Mouse (Mus musculus): ENCODE data around the gene Cacna1a. TPM values are rescaled to one million over a fixed set of nuclear protein-coding genes. Genes with fewer than 3 reads are reported as not detected.

Gene Cacna1a
- polyA plus RNA-seq, 1 experiment from 2014 or later = 29.8 TPM

GRCm38 (mm10) chr8:84416915-84417314, 28.7 kb downstream of the Cacna1a start:
- peak overlapping the region; percentile 28; the same call in 1 of the 2 replicates for H3K27ac ChIP-seq (ENCODE audit: low read depth, low read length)
- no peaks in the 10 kb centered on the region; the same call in 1 of the 2 replicates for H3K36me3 ChIP-seq (ENCODE audit: control insufficient read depth, insufficient read depth, low read length)
- WGBS = 63% methylated on average over 6 of the region's 6 CpGs
- peak overlapping the region; percentile 88 for H3K4me2 ChIP-seq (ENCODE audit: low read depth, low read length)
- H3K4me1 ChIP-seq (ENCODE audit: control insufficient read depth, insufficient read depth, low read length) = peaks cover 11% of the 10 kb centered on the region
- no peaks in the 10 kb centered on the region for H3K9me3 ChIP-seq (ENCODE audit: control insufficient read depth, low read length)
- peak overlapping the region; percentile 84 for H3K4me3 ChIP-seq (ENCODE audit: low read depth, low read length)
- H3K27me3 ChIP-seq (ENCODE audit: control insufficient read depth, insufficient read depth, low read length) = no peaks in the 10 kb centered on the region
- no peak for ATAC-seq (ENCODE audit: low read depth)
- H3K9ac ChIP-seq (replicated peaks; ENCODE audit: low read depth, low read length) = peak overlapping the region; percentile 90

GRCm38 (mm10) chr8:84417840-84418239, 29.6 kb downstream of the Cacna1a start:
- no peaks in the 10 kb centered on the region for H3K27me3 ChIP-seq (ENCODE audit: control insufficient read depth, insufficient read depth, low read length)
- no peaks in the 10 kb centered on the region for H3K9me3 ChIP-seq (ENCODE audit: control insufficient read depth, low read length)
- H3K4me2 ChIP-seq (ENCODE audit: low read depth, low read length) = peak overlapping the region; percentile 88; the same call in 1 of the 2 replicates
- 46% methylated on average over 5 of the region's 5 CpGs for WGBS
- no peak overlapping the region for H3K27ac ChIP-seq (ENCODE audit: low read depth, low read length)
- H3K4me1 ChIP-seq (ENCODE audit: control insufficient read depth, insufficient read depth, low read length) = peaks cover 11% of the 10 kb centered on the region
- no peak overlapping the region for H3K4me3 ChIP-seq (ENCODE audit: low read depth, low read length)
- H3K9ac ChIP-seq (replicated peaks; ENCODE audit: low read depth, low read length) = no peak overlapping the region
- H3K36me3 ChIP-seq (ENCODE audit: control insufficient read depth, insufficient read depth, low read length) = no peaks in the 10 kb centered on the region; the same call in 1 of the 2 replicates
- no peak for ATAC-seq (ENCODE audit: low read depth)

- ATAC-seq (ENCODE audit: low read depth) = no peak
- Histone ChIP-seq H3K36me3 (ENCODE audit: control insufficient read depth, insufficient read depth, low read length) (peaks cover 6% of the 10 kb centered on the region), H3K9me3 (ENCODE audit: control insufficient read depth, low read length) (no peaks in the 10 kb centered on the region), H3K4me2 (ENCODE audit: low read depth, low read length) (no peak overlapping the region), H3K27ac (ENCODE audit: low read depth, low read length) (no peak overlapping the region), H3K27me3 (ENCODE audit: control insufficient read depth, insufficient read depth, low read length) (no peaks in the 10 kb centered on the region), H3K9ac (replicated peaks; ENCODE audit: low read depth, low read length) (no peak overlapping the region), H3K4me3 (ENCODE audit: low read depth, low read length) (no peak overlapping the region), H3K4me1 (ENCODE audit: control insufficient read depth, insufficient read depth, low read length) (no peaks in the 10 kb centered on the region)
- WGBS = 86% methylated on average over 3 of the region's 3 CpGs
Measured at GRCm38 (mm10) chr8:84424426-84424825, 36.2 kb downstream of the Cacna1a start.

GRCm38 (mm10) chr8:84426087-84426486, 37.8 kb downstream of the Cacna1a start:
- ATAC-seq (ENCODE audit: low read depth) = no peak
- Histone ChIP-seq H3K27ac (ENCODE audit: low read depth, low read length) (no peak overlapping the region), H3K4me1 (ENCODE audit: control insufficient read depth, insufficient read depth, low read length) (no peaks in the 10 kb centered on the region), H3K4me2 (ENCODE audit: low read depth, low read length) (no peak overlapping the region), H3K4me3 (ENCODE audit: low read depth, low read length) (no peak overlapping the region), H3K36me3 (ENCODE audit: control insufficient read depth, insufficient read depth, low read length) (peaks cover 6% of the 10 kb centered on the region; the same call in 1 of the 2 replicates), H3K9ac (replicated peaks; ENCODE audit: low read depth, low read length) (no peak overlapping the region), H3K27me3 (ENCODE audit: control insufficient read depth, insufficient read depth, low read length) (no peaks in the 10 kb centered on the region), H3K9me3 (ENCODE audit: control insufficient read depth, low read length) (no peaks in the 10 kb centered on the region)
- whole genome bisulfite sequencing = 83% methylated on average over 7 of the region's 7 CpGs

GRCm38 (mm10) chr8:84426582-84426981, 38.3 kb downstream of the Cacna1a start:
- Histone ChIP-seq H3K4me3 (ENCODE audit: low read depth, low read length) (no peak overlapping the region), H3K27ac (ENCODE audit: low read depth, low read length) (no peak overlapping the region), H3K27me3 (ENCODE audit: control insufficient read depth, insufficient read depth, low read length) (no peaks in the 10 kb centered on the region), H3K36me3 (ENCODE audit: control insufficient read depth, insufficient read depth, low read length) (peaks cover 6% of the 10 kb centered on the region; the same call in 1 of the 2 replicates), H3K9me3 (ENCODE audit: control insufficient read depth, low read length) (no peaks in the 10 kb centered on the region), H3K9ac (replicated peaks; ENCODE audit: low read depth, low read length) (no peak overlapping the region), H3K4me2 (ENCODE audit: low read depth, low read length) (no peak overlapping the region), H3K4me1 (ENCODE audit: control insufficient read depth, insufficient read depth, low read length) (no peaks in the 10 kb centered on the region)
- WGBS = 88% methylated on average over 8 of the region's 8 CpGs
- ATAC-seq (ENCODE audit: low read depth) = no peak

GRCm38 (mm10) chr8:84428034-84428433, 39.8 kb downstream of the Cacna1a start:
- no peak overlapping the region for H3K9ac ChIP-seq (replicated peaks; ENCODE audit: low read depth, low read length)
- H3K4me1 ChIP-seq (ENCODE audit: control insufficient read depth, insufficient read depth, low read length) = no peaks in the 10 kb centered on the region
- no peak overlapping the region for H3K4me3 ChIP-seq (ENCODE audit: low read depth, low read length)
- ATAC-seq (ENCODE audit: low read depth) = no peak
- peaks cover 6% of the 10 kb centered on the region; the same call in 1 of the 2 replicates for H3K36me3 ChIP-seq (ENCODE audit: control insufficient read depth, insufficient read depth, low read length)
- no peak overlapping the region for H3K4me2 ChIP-seq (ENCODE audit: low read depth, low read length)
- no peaks in the 10 kb centered on the region for H3K27me3 ChIP-seq (ENCODE audit: control insufficient read depth, insufficient read depth, low read length)
- H3K27ac ChIP-seq (ENCODE audit: low read depth, low read length) = no peak overlapping the region
- no peaks in the 10 kb centered on the region for H3K9me3 ChIP-seq (ENCODE audit: control insufficient read depth, low read length)
- 79% methylated on average over 5 of the region's 5 CpGs for WGBS

- Histone ChIP-seq H3K27ac (ENCODE audit: low read depth, low read length) (no peak overlapping the region), H3K4me2 (ENCODE audit: low read depth, low read length) (no peak overlapping the region)
- WGBS = 24% methylated on average over 4 of the region's 4 CpGs
Measured at GRCm38 (mm10) chr8:84429014-84429413, 40.8 kb downstream of the Cacna1a start.

GRCm38 (mm10) chr8:84429492-84429891, 41.3 kb downstream of the Cacna1a start:
- Histone ChIP-seq H3K9me3 (ENCODE audit: control insufficient read depth, low read length) (no peaks in the 10 kb centered on the region), H3K36me3 (ENCODE audit: control insufficient read depth, insufficient read depth, low read length) (peaks cover 6% of the 10 kb centered on the region; the same call in 1 of the 2 replicates), H3K4me3 (ENCODE audit: low read depth, low read length) (no peak overlapping the region), H3K4me2 (ENCODE audit: low read depth, low read length) (no peak overlapping the region), H3K27ac (ENCODE audit: low read depth, low read length) (no peak overlapping the region), H3K4me1 (ENCODE audit: control insufficient read depth, insufficient read depth, low read length) (no peaks in the 10 kb centered on the region), H3K27me3 (ENCODE audit: control insufficient read depth, insufficient read depth, low read length) (no peaks in the 10 kb centered on the region), H3K9ac (replicated peaks; ENCODE audit: low read depth, low read length) (no peak overlapping the region)
- 36% methylated on average over 5 of the region's 5 CpGs for WGBS
- ATAC-seq (ENCODE audit: low read depth) = no peak

More at GRCm38 (mm10) chr8:84429014-84429413, 40.8 kb downstream of the Cacna1a start:
- no peak for ATAC-seq (ENCODE audit: low read depth)
- no peaks in the 10 kb centered on the region for H3K9me3 ChIP-seq (ENCODE audit: control insufficient read depth, low read length)
- H3K4me1 ChIP-seq (ENCODE audit: control insufficient read depth, insufficient read depth, low read length) = no peaks in the 10 kb centered on the region
- H3K36me3 ChIP-seq (ENCODE audit: control insufficient read depth, insufficient read depth, low read length) = peaks cover 6% of the 10 kb centered on the region; the same call in 1 of the 2 replicates
- no peak overlapping the region for H3K9ac ChIP-seq (replicated peaks; ENCODE audit: low read depth, low read length)
- no peak overlapping the region for H3K4me3 ChIP-seq (ENCODE audit: low read depth, low read length)
- H3K27me3 ChIP-seq (ENCODE audit: control insufficient read depth, insufficient read depth, low read length) = no peaks in the 10 kb centered on the region

- no peak overlapping the region for H3K27ac ChIP-seq (ENCODE audit: low read depth, low read length)
- H3K9ac ChIP-seq (replicated peaks; ENCODE audit: low read depth, low read length) = 0 out of 2 replicates have a peak overlapping the region, but pooled peaks have one; percentile 0
- no peak for ATAC-seq (ENCODE audit: low read depth)
- no peaks in the 10 kb centered on the region for H3K4me1 ChIP-seq (ENCODE audit: control insufficient read depth, insufficient read depth, low read length)
- H3K36me3 ChIP-seq (ENCODE audit: control insufficient read depth, insufficient read depth, low read length) = no peaks in the 10 kb centered on the region
- no peak overlapping the region for H3K4me2 ChIP-seq (ENCODE audit: low read depth, low read length)
- no peaks in the 10 kb centered on the region for H3K9me3 ChIP-seq (ENCODE audit: control insufficient read depth, low read length)
- WGBS = 55% methylated on average over 10 of the region's 10 CpGs
- H3K4me3 ChIP-seq (ENCODE audit: low read depth, low read length) = no peak overlapping the region
- H3K27me3 ChIP-seq (ENCODE audit: control insufficient read depth, insufficient read depth, low read length) = no peaks in the 10 kb centered on the region
Measured at GRCm38 (mm10) chr8:84435370-84435769, 47.1 kb downstream of the Cacna1a start.

All from neural tube, embryonic 14.5 days (tissue).